Mouse (Mus musculus) CD4-positive, CD25-positive, alpha-beta regulatory T cell, adult 4 months (primary cell): Measurements from ENCODE around the gene Rtn4rl1. TPM values are rescaled to one million over a fixed set of nuclear protein-coding genes. Genes with fewer than 3 reads are reported as not detected.
A peak's percentile ranks its signal among the peaks of the same experiment; 100 is the strongest.
"Not testable (repeated sequence)": the region's sequence is repeated elsewhere in the genome, so short reads cannot be mapped to it uniquely, and the experiment has no call there.

Experiments
- ATAC-seq: one replicate; pipeline ENCODE4 v1.8.0; 2017
- polyA plus RNA-seq, 2 experiments: library from polyadenylated mRNA; unstranded; fragments of 100-300 nt; shearing (Covaris generic); gene quantifications; one replicate each; pipeline ENCODE4 v1.2.1; 2017

Rtn4rl1 gene
- polyA plus RNA-seq, 2 experiments from 2014 or later, result 1.5 to 1.8 TPM

GRCm38 (mm10) chr11:75166193-75166842 lies 27.3 kb upstream of the Rtn4rl1 start:
- ATAC-seq, result no peak

DNA sequence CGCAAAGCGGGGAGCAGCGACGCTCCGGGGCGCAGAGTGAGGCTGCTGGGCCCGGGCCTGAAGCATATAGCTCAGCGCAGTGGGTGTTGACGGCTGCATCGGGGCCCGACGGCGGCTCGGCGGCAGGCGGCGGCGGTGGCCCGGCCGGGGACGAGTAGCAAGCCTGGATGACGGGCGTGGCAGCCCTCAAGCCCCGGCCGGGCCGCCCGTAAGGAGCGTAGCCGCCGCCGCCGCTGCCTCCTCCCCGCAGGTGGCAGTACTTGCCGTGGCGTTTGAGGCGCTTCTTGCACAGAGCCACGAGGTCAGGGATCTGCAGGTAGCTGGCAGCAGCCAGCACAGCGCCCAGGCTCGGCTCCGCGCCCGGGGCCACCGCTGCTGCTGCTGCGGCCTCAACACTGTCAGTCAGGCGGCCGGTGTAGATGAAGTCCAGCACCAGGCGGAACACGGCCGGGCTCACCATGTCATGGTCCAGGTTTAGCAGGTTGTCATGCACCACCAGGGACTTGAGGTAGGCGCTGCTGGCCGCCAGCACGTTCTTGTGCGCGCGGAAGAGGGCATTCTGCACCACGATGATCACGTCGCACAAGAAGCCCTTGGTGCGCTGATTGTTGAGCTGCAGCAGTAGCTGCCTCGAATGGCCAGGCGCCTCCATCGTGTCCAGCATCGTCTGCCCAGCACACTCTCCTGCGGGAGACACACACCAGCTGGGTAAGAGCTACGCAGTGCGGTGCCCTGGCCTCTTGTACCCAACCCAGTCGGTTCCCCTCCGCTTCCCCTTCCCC lies 26.5 kb upstream of the Rtn4rl1 start:
- ATAC-seq, result no peak

- no peak for ATAC-seq
Observed at GRCm38 (mm10) chr11:75167643-75168589, 25.7 kb upstream of the Rtn4rl1 start.

GRCm38 (mm10) chr11:75168590-75169361 lies 24.8 kb upstream of the Rtn4rl1 start:
- ATAC-seq, result peak; percentile 22

GRCm38 (mm10) chr11:75169405-75170080 lies 24.0 kb upstream of the Rtn4rl1 start, which contains the start of gene Hic1:
Hic1 (minus strand) TSS chr11:75169519.
- no peak for ATAC-seq

DNA sequence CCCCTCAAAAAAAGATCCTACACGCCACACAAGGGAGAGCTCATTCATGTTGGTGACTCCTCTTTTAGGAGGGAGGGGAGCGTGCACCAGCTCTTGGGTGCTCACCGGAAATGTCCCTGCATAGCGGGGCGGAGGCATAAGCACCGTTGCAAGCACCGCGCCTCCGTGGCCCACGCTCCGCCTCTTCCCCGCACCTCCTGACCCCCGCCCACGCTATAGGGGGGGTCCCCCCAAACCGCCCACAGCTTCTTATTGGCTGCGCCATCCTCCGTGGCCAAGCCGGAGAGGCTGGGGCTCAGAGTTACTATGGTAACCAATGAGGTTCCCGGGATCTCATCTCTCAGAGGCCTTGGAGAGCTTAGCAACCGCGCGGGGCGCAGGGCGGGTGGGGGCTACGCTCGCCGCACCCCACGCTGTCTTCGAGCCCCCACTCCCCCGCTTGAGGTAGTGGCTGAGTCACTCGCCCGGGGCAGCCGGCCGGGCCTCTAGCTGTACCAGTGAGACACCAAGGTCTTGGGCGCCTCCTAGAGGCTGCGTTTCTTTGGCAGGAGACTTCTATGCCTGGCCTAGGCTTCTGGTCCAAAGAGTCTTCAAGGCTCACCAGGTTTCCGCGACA lies 23.3 kb upstream of the Rtn4rl1 start:
- ATAC-seq, result peak; percentile 50

DNA sequence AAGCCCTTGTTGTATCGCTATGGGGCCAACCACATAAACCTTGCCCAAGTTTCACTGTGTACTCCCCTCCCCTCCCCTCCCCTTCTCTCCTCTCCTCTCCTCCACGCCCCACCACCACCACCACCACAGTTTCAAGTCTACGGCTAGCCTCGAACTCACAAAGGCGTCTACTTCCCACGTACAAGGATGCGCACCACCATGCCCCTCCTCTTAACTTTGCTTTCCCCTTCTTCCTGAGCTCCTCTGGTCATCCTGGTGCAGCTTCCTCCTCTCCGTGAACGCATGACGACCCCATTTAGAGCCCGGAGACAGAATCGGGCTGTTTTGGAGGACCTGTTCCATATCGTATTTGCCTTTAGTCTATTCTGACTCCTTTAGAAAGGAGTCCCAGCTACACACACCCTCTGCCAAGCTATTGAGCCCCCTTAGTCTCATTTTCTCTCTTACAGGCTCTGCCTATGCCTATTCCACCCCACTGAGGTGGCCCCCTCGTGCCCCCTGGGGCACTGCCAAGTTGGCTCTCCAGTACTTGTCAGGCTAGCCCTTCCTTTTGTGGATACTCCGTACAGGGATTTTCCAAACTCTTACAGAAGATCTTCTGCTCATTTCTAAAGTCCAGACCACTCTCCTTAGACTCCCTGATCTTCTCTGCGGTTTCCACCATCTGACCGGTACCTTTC lies 22.3 kb upstream of the Rtn4rl1 start:
- ATAC-seq, result no peak

- ATAC-seq, result no peak
Observed at GRCm38 (mm10) chr11:75172151-75173094, 21.2 kb upstream of the Rtn4rl1 start.

GRCm38 (mm10) chr11:75173095-75173798 lies 20.3 kb upstream of the Rtn4rl1 start:
- peak; percentile 48 for ATAC-seq

DNA sequence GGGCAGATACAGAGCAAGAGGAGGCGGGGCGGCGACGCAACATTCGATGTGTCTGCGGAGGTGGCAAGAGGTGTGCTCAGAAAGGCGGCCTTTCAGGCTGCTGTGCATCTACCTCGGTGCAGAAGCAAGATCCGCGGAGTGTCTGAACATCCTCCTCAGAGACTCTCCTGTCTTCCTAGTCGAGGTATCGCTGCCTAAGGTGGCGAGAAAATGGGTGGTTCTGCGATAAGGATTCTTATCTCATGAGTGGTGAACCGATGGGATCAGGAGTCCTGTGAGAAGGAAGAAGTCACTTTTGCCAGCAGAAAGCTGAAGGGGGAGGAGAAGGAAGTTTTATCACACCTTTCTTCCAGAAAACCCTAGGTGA lies 19.8 kb upstream of the Rtn4rl1 start:
- no peak for ATAC-seq

DNA sequence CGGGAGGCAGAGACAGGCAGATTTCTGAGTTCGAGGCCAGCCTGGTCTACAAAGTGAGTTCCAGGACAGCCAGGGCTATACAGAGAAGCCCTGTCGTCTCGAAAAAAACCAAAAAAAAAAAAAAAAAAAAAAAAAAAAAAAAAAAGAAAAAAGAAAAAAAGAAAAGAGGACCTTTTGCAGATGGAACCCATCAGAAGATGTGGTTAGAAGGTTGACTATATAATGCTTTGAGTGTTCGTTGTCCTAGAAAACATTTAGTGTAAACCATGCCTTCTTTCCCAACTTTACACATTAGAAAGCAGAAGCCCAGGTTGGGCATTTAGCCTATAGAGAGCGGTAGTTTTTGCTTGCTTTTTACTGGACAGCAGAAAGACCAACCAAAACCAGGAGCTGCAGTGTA lies 19.0 kb upstream of the Rtn4rl1 start:
- not testable (repeated sequence) for ATAC-seq

DNA sequence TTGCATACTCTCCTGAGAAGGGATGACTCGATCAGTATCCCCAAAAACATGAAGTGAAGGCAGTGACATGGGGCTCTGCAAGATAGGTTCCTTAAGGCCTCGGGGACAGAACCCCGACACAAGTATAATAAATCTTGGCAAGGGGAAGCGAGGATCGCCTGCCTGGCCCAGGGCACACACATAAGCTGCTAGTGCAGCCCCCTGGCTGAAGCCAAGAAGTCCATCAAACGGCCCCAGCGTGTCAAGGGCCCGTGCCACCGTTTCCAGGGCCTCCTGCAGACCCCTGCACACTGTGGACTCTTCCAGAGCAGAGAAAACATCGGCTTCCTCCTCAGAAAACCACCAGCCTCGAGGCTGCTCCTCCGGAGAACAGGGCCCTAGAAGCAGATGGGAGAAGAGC lies 15.6 kb upstream of the Rtn4rl1 start:
- ATAC-seq, result no peak

DNA sequence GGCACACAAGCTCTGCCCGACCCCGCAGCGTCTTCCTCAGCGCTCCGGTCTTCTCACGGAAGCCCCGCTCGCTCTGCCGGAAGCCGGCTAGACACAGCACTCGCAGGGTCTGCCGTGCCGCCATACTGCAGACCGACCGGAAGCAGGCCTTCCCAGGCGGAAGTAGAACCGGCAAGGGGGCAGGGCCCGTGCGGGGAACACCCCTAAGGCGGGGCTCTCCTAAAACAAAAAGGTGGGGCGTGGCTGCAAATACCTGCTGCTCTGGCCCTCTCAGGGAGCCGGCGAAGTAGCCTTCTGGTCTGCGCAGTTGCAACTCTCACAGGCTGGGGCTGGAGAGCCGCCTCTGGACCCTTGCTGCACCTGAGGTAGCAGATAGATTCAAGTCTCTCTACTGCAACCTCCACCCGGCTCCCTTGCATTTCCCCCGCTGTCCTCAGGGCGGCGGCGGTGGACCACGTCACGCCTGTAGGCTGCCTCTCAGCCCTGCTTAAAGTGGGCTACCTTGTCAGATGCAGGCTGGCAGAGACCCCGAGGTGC lies 14.8 kb upstream of the Rtn4rl1 start, which contains the start of gene Ovca2:
TSS of gene Ovca2 (minus strand) at position 164 of the 537 bp plus-strand sequence.
- peak; percentile 97 for ATAC-seq

DNA sequence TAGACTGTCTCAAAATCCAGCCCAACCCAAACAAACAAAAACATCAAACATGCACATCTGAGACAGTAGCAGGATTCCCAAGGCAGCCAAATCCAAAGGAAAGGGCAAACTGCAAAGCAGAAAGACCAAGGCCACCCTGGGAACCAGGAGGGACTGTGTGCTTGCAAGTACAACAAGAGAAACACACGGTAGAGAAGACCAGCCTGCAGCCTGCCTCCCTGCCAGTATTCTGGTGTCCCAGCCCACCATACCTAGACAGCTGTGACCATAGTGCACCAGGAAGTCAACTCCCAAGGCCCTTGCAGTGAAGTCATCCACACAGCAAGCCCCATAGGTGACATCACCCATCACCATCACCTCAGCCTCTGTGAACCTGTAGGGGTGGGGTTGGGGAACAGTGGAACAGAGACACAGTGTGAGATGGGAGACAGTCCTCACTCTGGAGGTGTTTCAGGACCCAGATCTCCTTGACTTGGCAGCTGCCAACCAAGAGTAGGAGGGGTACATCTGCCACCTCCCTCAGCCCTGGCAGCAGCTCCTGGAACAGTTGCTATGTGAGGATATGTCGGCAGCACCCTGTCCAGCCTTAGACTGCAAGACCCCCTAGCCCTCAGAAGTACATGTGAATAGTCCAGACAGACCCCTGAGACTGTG lies 9.5 kb upstream of the Rtn4rl1 start:
- no peak for ATAC-seq

DNA sequence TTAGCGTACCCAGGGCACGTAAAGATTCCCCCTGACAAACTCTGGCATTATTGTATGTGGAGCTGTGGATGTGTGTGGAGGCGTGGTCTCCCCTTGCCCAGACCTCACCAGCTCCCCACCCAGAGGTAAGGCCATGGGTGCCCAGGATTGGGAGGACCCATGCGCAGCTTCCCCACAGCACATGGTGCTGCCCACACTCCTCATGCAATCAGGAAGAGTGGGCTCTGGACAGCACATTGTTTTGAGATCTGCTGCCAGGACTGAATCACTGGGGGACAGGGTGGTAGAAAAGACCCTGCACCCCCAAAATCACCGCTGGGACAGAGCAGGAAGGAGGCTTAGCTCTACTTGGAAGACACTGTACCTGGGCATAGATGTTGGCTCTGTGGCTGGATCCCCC lies 9.0 kb upstream of the Rtn4rl1 start:
- no peak for ATAC-seq

DNA sequence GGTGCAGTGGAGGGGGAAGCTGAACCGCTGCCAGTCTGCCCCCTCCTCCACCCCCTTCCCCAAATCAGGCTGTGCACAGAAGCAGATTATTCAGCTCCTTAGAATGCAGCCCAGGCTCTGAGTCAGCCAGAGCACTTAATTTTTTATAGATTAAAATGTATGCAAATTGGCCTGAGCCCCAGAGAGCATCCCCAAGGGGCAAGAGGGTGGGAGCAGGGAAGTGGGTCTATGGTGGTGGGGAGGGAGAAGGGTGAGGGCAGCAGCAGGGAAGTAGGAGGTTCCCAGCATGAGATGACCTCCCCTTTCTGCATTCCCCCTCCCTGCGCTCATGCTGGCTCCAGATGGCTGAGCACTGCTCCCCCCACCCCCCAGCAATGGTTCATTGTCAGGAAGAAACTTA lies 8.6 kb upstream of the Rtn4rl1 start:
- ATAC-seq, result no peak

DNA sequence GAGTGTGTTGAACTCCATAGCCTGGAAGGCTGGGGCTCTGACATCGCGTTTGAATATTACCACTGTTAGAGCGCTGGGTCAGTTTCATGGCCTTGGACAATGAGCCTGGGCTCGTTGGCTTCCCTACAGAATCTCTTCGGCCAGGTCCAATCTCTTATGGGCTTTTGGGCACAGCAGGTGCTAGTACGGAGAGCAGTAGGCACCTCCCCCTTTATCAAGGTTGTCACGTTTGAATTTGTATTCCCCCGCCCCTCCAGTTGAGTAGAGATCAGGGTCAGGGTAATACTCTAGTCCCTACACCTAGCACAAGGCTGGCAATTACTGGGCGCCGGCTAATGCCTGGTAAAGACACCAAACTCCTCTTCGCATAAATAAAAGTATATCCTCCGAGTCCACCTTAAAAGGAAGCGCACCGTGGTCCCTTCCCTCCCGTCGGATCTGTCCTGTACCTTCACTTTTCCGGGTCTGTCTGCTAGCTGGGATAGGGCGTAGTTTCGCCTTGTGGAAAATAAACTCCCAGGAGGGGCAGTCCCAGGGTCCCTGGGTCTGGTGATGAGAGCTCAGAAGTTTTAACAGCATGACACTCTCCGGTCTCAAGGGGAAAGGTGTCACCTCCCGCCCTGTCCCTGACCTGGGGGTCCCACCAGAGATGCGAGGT lies 3.7 kb upstream of the Rtn4rl1 start:
- ATAC-seq, result no peak
